Mouse (Mus musculus): ENCODE data around the gene Cd69.

- TF ChIP-seq POLR2A (IDR thresholded peaks at IDR 0.05; ENCODE audit: borderline replicate concordance, low read depth, low read length) (no peak), CTCF (IDR thresholded peaks at IDR 0.05; ENCODE audit: low read depth, low read length) (no peak)
Observed at GRCm38 (mm10) chr6:129254314-129254713, 20.9 kb downstream of the Cd69 start.
